Mouse (Mus musculus) adrenal gland, adult 18-20 months (tissue): ENCODE results near the gene Chd4. TPM values are rescaled to one million over a fixed set of nuclear protein-coding genes. Genes with fewer than 3 reads are reported as not detected.
"Not testable (repeated sequence)": the region's sequence is repeated elsewhere in the genome, so short reads cannot be mapped to it uniquely, and the experiment has no call there.

Experiments used
- DNase-seq, 2 experiments: peaks; one replicate each; pipeline ENCODE4 v3.0.0; 2021 to 2022; ENCODE audit warnings: low spot score in 2 of 2
- total RNA-seq, 2 experiments: library from RNA; stranded (reverse); gene quantifications; 1 replicate in 1 of 2; 2 replicates in 1 of 2; pipeline ENCODE4 v1.2.3; 2021

The Chd4 gene
- total RNA-seq, 2 experiments from 2014 or later, result 150 to 190 TPM

DNA sequence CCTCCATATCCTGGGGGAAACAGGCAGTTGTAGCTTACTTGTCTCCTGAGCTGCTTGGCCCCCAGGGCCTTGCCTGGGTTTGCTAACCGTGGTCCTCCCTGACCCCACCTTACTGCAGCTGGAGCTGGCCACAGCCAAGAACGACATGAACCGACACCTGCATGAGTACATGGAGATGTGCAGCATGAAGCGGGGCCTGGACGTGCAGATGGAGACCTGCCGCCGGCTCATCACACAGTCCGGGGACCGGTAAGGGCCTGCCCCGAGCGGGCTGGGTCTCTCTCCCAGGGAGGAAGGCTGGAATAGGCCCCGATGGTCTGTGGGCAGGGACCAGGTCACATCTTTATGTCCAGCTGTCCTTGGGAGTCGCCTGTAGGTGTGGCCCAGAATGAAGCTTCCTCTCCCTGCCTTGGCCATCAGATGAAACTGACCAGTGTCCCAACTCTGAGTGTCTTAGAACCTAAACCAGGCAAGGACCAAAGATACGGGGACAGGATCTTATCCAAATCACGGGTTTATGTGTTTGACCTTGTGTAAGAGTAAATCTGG lies 63.2 kb downstream of the Chd4 start:
- no peak for DNase-seq

GRCm38 (mm10) chr6:125159773-125160557 lies 64.2 kb downstream of the Chd4 start:
- no peak for DNase-seq

DNA sequence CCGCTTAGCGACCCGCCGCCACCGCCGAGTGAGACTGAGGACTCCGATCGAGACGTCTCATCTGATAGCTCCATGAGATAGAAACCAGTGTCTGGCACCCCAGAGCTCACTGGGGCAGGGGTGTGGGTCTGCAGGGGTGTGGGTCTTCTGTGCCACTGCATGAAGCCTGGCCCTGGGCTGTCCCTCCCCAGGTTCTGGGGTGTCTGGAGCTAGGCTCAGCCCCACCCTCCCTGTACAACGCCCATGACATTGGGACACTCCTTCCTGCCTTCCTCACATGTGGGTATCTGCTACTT lies 64.7 kb downstream of the Chd4 start:
- no peak for DNase-seq

GRCm38 (mm10) chr6:125160854-125161760 lies 65.3 kb downstream of the Chd4 start:
- peak in 1 of 2 experiments; percentile 69 for DNase-seq

GRCm38 (mm10) chr6:125161971-125162370 lies 66.2 kb downstream of the Chd4 start:
- DNase-seq, result peak; percentile 64 to 66

- DNase-seq, result not testable (repeated sequence)
Observed at GRCm38 (mm10) chr6:125162615-125163305, 67.0 kb downstream of the Chd4 start.

GRCm38 (mm10) chr6:125163801-125164657 lies 68.2 kb downstream of the Chd4 start:
- DNase-seq, result peak in 1 of 2 experiments; percentile 41

GRCm38 (mm10) chr6:125164672-125165327 lies 69.0 kb downstream of the Chd4 start:
- peak; percentile 56 to 57 for DNase-seq

DNA sequence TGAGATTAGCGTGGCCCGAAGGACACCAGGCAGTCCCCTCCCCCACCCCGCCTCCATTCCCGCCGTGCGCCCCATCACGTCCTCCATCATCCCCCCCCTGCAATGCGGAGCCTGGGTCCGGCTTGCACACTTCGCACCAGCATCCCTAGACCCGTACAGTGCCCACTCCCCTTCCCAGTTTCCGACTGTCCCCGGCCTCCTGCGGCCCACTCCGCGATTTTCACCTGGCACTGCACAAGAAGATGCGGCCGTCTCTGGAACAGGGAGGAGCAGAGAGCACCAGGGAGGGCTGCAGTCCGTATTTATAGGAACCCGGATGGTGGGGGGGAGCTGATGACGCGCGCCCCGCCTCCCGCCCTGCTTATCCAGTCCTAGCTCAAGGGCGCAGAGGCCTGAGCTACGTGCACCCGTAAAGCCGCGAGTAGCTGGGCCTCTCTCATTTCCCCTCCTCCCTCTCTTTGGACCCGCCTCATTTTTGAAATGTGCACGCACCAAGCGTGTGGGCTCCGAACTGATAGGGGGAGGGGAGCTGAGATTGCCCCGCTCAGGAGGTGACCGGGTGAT lies 69.6 kb downstream of the Chd4 start:
- peak; percentile 94 to 96 for DNase-seq

GRCm38 (mm10) chr6:125166051-125166751 lies 70.4 kb downstream of the Chd4 start, which contains the start of gene Gapdh:
TSS of gene Gapdh (minus strand) at chr6:125166467.
- peak; percentile 74 to 76 for DNase-seq

- DNase-seq, result no peak
Observed at GRCm38 (mm10) chr6:125166861-125167650, 71.3 kb downstream of the Chd4 start.

- no peak for DNase-seq
Observed at GRCm38 (mm10) chr6:125168086-125168485, 72.3 kb downstream of the Chd4 start.

DNA sequence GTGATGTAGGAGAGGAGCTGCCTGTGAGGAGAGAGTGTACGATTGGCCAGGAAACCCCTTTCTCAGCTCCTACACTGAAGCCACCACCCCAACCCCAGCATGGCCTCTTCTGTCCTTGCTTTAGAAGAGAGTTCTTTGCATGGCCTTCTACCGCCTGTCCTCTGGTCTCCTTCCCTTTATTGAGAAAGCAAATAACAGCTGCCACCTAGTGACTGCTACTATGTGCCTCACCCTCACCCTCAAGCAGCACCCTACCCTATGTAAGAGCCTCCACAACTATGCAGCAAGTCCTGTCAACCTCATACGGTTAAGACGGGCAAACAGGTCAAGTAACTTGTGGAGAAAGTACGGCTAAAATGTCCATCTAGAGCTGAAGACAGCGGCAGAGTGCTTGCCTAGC lies 74.4 kb downstream of the Chd4 start:
- DNase-seq, result no peak

GRCm38 (mm10) chr6:125172474-125172873 lies 76.7 kb downstream of the Chd4 start:
- DNase-seq, result no peak

GRCm38 (mm10) chr6:125173256-125173655 lies 77.5 kb downstream of the Chd4 start:
- DNase-seq, result peak in 1 of 2 experiments; percentile 42

DNA sequence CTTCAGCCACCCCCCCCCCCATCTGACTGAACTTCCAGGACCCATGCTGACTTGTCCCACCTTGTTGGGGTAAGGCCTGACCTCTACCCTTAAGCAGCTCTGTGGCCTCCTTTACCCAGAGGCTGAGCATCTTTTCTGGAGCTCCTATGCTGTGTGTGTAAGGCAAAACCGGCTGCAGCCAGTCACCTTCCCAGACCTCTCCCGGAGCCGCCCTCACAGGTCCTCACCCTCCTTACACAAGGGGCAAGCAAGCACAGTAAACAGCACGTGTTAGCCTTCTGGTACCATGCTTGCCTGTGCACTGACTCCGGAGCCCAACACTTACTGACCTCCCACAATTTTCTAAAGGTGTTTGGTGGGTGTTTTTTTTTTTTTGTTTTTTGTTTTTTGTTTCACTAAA lies 79.7 kb downstream of the Chd4 start:
- no peak for DNase-seq

DNA sequence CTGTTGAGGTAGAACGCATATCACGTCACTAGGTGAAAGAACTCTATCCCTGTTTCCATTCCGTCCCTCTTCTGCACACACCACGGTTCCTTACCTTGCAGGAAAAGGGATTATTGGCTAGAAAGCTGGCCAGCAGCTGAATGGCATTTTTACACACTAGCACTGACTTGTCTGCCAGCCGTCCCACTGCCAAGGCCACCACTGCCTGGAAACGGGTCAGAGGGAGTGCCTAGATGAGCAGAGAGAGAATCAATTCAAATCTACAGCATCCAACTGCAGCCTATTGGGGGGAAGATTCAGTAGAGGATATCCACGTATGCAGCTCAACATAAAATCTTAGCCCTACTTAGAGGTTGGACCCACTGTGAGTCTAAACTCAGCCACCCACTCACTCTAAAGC lies 83.8 kb downstream of the Chd4 start:
- no peak for DNase-seq
